Mouse (Mus musculus): ENCODE data around the gene Olfr543.

The Olfr543 gene

DNA sequence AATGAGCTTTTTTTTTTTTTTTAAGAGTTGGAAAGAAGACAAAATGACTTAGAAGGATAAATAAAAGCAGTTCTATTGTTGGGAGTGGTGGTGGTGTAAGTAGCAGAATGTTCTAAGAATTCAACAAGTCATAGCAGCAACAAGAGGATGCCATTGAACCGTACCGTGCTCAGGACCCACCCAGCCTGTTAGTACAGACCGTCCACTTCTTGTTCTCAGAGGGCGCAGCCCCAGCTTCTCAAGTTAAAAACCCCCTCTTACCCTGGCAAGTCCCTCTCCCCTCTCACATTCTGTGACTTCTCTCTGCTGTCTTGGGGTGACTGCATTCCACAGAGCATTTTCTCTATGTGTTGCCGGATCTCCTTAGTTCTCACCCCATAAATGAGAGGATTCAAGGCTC is 4.9 kb downstream of the Olfr543 start:
- WGBS = 90% methylated on average over 5 of the region's 5 CpGs

DNA sequence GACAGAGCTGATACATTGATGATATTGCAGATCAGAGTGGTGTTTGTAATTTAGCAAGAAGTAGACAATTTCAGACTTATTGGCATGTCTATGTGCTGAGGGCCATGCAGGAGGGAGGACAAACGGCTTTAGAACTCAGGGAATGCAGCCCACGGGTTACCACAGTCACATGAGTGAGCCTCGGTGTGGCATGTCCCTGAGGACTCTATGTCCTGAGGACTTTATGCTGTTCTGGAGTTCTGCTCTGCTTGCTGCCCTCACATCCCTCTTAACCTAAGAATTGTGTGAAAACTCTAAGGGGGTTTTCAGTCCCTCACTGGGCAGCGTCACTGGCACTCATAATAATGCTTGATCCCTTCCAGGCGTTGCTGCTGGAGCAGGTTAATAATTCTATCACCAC is 8.8 kb downstream of the Olfr543 start:
- WGBS = 82% methylated on average over 5 of the region's 5 CpGs

DNA sequence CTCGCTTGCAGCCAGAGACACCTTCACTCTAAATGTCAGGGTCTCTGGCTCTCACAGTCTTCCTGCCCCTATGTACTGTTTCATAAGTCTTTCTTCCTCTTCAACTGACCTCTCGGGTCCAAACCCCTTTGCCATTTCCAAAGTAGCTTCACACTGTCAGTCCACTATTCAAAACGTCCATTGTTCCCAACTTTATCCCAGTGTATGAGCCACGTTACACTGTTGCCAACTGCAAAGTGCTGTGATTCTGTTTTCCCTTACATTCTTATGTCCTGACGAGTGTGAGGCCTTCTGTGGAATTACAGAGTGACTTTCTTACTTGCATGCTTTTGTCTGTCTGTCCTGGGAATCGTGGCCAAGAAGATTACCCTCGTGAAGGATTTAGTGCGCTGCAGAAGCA is 13.9 kb downstream of the Olfr543 start:
- WGBS = 86% methylated on average over 8 of the region's 8 CpGs

DNA sequence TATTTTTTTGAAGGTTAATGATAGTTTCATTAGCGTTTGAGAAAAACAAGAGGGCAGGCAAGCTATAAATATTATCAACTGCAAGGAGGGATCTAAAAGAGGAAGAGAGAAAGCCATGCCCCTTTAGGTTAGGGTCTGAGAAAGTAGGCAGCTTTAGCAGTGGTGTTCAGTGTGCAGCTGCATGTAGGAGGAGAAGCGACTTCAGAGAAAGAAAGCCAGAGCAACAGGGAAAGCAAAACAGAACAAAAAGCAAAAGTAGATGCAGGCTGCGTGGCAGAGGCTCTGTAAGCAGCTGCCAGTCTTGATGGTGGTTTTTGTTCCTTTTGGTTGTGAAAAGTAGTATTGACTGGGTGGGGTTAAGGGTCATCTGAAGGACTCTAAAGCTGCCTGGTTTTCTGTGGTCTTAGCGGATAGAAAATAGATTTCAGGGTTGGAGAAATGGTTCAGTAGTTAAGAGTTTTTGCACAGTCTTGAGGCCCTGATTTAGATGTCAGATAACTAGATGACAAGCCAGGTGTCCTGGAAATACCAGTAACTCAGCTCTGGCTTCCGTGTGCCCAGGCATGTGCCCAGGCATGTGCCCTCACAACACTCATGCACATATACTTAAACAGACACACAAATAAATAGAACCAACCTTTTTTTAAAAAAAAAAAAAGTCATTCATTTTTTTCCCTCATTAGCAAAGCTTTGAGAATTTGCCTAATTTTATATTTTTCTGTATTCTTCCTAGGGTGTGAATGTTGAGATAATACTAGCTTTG is 22.7 kb downstream of the Olfr543 start:
- 82% methylated on average over 5 of the region's 5 CpGs for WGBS

DNA sequence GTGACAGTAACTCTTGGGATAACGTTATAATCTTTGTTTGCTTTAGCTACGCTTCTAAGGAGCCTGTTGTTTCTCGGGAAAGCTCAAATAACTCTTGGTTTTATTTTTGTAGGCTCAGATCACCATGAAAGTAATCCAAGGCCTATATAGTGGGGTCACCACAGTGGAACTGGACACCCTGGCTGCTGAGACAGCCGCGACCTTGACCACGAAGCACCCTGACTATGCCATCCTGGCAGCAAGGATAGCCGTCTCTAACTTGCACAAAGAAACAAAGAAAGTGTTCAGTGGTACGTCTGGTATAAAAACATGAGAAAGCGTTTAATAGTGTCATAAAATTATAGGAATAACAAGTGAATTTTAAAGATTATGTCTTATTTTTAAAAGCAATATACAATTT is 35.0 kb downstream of the Olfr543 start:
- WGBS = 92% methylated on average over 9 of the region's 9 CpGs

DNA sequence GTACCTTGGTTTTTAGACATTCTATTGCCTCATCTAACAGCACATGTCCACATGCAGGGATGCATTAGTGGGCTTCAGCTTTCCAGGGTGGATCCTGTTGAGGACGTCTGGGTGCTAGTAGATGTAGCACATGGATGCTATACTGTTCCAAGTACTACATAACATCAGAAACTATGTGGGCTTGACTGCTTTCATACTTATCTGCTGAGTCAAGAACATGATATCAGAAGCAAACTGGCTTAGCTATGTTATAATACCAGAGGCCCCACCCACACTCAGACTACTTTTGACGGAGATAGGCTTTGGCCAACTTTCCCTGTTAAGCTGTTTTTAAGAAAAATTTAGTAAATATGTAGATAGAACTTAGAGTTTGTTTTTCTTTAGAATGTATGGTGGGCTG is 37.2 kb downstream of the Olfr543 start:
- WGBS = 90% methylated on average over 2 of the region's 2 CpGs

DNA sequence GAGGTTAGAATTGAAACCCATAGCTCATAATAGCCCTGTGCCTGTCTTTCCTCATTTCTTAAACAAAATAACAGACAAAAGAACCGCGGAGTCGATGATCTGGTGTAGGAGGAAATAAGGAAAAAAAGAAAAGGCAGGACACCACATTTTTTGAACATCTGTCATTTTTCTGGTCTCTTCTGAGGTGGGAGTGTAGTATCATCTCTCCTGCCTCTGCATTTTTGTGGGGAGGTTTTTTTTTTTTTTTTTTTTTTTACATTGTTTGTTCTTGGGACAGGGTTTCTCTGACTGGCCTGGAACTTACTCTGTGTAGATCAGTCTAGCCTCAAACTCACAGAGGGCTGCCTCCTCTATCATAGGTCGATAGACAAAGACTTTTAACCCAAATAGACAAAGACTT is 39.0 kb downstream of the Olfr543 start:
- WGBS = 2% methylated on average over 4 of the region's 4 CpGs

DNA sequence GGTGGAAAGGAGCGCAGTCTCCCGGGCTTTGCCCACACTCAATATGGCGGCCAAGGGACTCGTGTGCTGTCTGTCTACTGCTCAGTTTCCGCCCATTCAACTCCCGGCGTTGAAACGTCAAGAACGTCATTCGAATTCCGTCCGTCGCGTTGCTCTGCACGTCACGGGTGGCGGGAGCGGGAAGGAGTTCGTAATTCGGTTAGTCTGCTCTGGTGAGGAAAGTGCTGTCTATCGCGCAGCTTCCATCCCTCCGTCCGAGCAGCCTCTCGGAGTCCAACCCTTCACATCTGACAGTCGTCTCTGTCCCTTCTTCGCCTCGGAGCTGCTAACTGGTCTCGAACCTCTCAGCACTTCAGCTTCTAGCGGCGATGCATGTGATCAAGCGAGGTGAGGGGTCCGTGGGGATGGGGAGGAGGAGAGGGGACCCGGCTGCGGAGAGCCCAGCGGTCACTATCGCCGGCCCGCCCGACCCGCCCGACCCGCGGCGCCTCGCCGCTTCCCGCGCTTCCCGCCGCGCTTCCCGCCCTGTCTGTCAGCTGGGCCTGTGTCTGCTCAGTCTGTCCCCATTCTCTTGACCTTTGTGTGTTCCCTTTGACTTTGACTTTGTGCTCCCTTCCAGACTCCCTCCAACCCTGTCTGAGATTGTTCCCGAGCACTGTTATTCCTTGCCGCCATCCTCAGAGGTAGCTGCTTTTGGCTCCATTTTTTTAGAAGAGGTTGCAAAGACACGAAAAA is 39.7 kb downstream of the Olfr543 start, which contains the start of gene Rrm1:
Gene Rrm1, plus strand, starts transcription at position 39 of the 735 bp plus-strand sequence.
- under 1% methylated on average over 56 of the region's 56 CpGs for WGBS

DNA sequence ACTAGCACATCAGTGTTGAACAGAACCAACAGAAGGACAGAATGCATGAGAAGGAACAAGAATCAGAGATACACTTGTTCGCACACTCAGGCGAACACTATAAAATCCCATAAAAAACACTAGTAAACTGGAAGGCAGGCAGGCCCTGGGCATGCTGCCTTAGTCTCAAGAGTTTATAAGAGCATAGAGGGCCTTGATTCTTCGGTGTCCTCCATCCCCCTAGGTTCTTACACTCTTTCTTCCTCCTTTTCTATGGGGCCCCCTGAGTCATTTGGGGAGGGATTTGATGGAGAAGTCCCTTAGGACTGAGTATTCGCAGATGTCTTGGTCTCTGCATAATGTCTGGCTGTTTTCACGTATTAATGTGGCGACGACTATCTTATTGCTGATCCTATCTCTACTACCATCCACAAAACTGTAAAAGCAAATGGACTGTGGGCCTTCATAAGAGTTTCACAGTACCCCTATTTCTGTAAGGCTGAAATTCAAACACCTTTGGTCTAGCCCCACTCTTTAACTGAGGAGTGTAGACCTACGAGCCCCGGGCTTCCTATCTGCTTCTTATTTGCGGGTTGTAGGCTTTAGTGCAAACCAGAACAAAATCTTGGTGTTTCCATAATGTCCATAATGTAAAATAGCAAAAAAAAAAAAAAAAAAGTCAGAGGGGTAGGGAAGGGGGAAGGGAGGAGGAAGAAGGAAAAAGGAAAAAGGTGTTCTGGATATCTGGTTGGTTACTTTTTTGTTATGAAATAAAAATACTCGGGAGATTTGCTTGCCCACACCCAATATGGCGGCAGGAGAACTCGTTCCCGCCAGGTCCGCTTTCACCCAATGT is 40.4 kb downstream of the Olfr543 start:
- 49% methylated on average over 15 of the region's 15 CpGs for WGBS

DNA sequence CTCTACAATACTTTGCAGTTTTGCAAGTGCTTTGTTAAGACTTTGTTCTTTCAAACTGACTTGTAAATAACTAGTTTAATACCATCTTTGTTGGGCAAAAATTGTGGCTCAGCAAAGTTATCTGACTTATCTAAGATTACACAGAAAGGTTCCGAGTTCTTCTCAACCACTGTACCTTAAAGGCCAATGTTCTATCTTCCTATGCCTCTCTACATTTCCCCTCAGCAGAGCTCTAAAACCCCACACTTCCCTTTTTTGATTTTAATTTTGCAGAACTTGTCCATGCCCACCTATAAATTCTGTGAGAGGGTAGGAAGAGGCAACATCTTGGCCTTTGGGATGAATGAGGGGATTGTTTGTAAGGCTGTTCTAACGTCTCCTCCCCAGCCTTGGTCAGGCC is 47.1 kb downstream of the Olfr543 start:
- WGBS = 85% methylated on average over 2 of the region's 2 CpGs

Measured in cerebral cortex, adult 2 months (tissue).